Mouse (Mus musculus) thymus, postnatal 14 days (tissue): ENCODE data around the gene Unc119.
A peak's percentile ranks its signal among the peaks of the same experiment; 100 is the strongest.

Experiments used
- DNase-seq: peaks from one replicate; pipeline ENCODE4 v3.0.0; 2021

Unc119 gene

GRCm38 (mm10) chr11:78374147-78374546 lies 30.9 kb downstream of the Unc119 start:
- no peak for DNase-seq

GRCm38 (mm10) chr11:78377549-78378159 lies 34.4 kb downstream of the Unc119 start:
- no peak for DNase-seq

GRCm38 (mm10) chr11:78380351-78380750 lies 37.1 kb downstream of the Unc119 start:
- DNase-seq: no peak

GRCm38 (mm10) chr11:78380996-78381395 lies 37.7 kb downstream of the Unc119 start:
- DNase-seq: no peak

GRCm38 (mm10) chr11:78382286-78382685 lies 39.0 kb downstream of the Unc119 start:
- no peak for DNase-seq

GRCm38 (mm10) chr11:78382701-78383100 lies 39.4 kb downstream of the Unc119 start:
- no peak for DNase-seq

- no peak for DNase-seq
Measured at GRCm38 (mm10) chr11:78385776-78386175, 42.5 kb downstream of the Unc119 start.

- no peak for DNase-seq
Measured at GRCm38 (mm10) chr11:78386508-78387043, 43.3 kb downstream of the Unc119 start, which contains the start of gene Foxn1. Gene Foxn1, minus strand, starts transcription at chr11:78386558.

- no peak for DNase-seq
Measured at GRCm38 (mm10) chr11:78392728-78393127, 49.4 kb downstream of the Unc119 start.

- no peak for DNase-seq
Measured at GRCm38 (mm10) chr11:78396950-78397349, 53.7 kb downstream of the Unc119 start.

- DNase-seq: peak; percentile 82
Measured at GRCm38 (mm10) chr11:78397397-78397796, 54.1 kb downstream of the Unc119 start.

- DNase-seq: no peak
Measured at GRCm38 (mm10) chr11:78398212-78398611, 54.9 kb downstream of the Unc119 start.
